Mouse (Mus musculus): ENCODE data around the gene Diexf.

Gene Diexf

DNA sequence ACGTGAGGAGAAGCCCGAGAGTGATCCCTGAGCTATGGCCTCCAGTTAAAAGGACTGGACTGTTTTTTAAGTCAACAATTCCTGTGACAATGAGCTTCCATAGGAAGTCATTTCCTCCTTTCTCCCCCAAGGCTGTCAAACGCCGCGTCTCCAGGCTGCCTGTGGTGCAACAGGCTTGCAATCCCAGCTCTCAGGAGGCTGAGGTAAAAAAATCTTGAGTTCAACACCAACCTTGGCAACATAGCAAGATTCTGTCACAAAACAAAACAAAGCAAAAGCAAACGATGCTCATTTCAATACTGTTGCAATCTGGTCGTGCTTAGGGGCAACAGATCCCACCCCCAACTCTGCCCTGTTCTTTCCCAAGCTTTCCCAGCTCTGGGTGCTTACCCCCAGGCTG, 8.0 kb upstream of the Diexf start:
- DNase-seq = no peak

DNA sequence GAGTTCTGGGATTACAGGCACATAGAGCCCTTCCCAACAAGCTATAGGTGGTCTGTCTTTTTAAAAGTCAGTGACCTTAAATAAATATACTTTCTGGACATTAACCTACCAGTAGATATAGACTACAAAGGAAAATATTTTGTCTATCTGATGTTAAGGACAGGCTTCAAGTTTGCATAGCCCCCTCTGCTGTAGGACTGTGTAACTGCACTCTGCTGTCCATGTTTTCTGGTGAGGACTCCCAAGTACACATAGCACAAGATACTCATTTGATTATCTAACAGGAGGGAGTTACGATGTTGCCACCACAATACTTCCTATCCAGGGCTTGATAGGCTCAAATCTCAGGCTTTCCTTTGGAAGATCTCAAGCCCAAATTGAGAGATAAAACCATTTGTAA, 3.7 kb upstream of the Diexf start:
- no peak for DNase-seq

DNA sequence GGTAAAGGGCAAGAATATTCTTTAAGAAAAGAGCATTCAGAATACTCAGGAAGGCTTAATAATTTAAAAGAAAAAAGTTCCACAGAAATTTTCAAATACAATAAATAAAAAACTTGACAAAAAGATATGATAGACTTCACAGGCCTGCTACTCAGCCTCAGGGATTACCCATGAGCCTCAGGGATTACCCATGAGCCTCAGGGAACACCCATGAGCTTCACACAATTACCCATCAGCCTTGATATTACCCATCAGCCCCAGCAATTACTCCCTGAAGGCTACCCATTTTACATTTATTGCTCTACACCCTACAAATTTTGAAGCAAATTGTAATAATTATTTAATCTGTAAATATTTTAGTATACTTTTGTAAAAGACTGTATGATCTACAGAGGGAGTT, 2.3 kb upstream of the Diexf start:
- no peak for DNase-seq

DNA sequence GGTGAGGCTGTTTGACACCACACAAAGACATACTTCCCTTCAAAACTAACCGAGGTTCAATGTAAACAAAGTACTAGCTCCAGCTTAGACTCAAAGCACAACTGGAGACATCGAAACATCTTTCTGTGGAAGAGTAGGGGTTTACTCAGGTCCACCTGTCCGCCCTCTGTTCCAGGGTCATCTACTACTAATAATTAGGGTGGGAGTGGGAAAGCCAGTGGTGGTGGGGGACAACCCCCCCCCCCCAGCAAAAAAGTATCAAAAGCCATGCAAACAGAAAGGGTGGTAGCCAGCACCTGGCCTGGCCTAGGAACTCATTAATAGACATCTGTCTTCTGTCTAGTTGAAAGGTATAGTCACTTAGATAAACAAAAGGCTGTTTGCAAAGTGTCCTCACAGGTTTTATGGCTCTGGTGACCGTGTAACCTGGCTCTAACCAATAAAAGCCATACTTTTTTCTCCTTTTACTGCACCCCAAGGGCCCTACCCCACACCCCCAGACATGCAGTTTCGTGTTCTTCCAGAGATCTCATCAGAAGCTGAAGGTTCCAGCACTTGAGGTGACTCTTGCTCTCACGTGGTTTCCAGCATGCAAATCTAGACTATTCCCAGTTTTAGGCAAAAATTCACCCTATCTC, 1.4 kb upstream of the Diexf start:
- DNase-seq = no peak

DNA sequence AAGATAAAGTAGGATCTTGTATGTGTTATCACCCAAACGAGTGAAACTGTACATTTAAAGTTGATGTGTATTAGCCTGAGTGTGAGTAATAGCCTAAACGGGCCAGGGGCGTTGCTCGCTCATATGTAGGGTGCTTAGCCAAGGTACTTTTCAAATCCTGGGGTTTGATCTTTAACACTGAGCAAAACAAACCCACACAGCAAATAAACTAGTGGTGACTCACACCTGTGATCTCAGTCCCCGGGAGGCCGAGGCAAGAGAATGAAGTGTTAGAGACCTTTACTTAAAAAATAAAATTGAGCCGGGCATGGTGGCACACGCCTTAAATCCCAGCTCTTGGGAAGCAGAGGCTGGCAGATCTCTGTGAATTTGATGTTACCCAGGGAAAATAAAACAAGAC, 767 bp upstream of the Diexf start:
- DNase-seq = no peak

DNA sequence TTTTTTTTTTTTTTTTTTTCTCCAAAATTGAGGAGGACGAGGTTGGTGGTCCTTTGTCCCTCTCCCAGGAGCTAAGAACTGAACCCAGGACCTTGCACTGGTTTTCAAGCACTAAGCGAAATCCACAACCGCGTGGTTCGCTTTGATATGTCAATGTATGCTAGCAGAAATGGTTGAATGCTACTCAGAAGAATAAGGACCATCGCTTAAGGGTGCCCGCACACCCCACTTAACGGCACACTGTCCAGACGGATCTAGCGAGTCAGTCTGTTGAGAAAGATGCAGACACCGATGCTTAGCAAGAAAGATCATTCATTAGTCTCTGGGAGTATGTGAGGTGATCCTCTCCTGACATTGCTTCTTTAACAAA, 369 bp upstream of the Diexf start:
- no peak for DNase-seq

DNA sequence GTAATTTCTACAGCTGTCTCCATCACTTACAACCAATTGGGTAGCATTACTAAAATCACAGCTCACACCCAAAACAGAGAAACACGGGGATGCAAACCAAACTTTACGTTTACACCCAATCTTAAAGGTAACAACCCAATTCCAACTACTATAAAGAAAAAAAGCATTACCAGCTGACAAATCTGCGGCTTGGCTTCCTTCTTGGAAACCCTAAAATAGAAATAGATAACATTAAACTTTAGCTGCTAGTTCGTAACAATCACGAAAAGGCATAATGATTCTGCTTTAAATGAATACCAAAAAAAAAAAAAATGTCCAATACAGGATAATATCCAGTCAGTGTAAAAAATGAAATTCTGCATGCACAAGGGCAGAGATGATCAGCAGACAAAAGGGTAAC, 751 bp downstream of the Diexf start:
- no peak for DNase-seq

DNA sequence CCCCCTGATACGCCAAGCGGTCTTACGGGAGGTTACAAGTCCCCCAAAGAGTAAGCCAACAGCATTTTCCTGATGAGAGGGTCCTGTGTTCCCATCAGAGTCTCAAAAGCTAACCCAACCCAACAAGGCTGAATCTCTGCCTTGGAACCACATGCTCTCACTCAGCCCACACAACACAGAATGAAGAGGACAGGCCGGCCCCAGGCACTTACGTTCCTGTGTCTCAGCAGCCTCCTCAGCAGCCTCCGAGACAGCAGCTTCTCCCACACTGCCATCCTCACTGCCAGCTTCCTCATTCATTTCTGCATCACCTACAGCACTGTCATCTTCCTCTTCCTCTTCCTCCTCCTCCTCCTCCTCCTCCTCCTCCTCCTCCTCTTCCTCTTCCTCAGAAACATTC, 2.0 kb downstream of the Diexf start:
- DNase-seq = no peak

DNA sequence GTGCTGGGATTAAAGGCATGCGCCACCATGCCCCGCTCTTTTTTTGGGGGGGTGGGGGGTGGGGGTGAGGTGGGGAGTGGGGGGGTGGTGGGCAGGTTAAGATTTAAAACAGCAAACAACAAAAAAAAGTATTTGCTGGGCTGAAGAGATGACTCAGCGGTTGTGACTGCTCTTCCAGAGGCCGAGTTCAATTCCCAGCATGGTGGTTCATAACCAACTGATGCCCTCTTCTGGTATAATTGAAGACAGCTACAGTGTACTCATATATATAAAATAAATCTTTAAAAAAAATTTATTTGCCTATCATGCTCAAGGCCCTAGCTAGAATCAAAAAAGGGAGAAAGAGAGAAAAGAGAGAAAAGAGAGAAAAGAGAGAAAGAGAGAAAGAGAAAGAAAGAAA, 4.2 kb downstream of the Diexf start:
- DNase-seq = no peak

DNA sequence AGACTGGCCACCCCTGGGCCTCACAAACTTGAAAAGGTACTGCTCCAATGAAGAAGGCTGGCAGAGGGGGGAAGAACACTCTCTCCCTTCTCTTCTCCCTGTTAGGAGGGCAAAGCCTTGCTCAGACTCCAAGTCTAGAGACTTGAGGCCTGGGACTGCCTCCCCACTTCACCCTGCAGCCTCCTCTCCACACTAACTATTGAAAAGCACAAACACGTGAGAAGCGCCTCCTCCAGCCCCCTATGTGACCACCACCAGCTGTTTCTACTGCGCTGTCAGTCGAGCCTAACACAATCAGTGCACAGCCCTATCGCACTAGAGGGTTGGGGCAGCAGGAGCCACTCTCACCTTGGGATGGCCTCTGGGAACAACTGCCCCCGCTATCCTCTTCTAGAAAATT, 6.8 kb downstream of the Diexf start:
- no peak for DNase-seq

DNA sequence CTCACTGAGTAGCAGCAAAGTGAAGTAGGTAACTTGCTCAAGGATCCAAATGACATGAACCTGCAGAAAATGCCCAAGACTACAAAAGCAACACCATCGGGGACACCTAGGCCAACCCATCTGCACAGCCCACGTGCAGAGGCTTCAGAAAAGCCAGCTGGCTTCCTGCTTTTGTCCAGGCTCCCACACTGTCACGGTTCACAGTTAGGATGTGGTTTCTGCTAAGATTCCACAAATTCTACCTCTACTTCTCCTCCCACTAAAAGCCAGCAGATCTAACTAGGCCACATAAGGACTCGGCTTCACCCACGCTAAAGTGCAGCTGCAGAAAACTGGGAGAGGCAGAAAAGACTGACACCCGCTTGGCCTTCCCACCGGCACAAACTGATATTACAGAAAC, 7.3 kb downstream of the Diexf start:
- no peak for DNase-seq

DNA sequence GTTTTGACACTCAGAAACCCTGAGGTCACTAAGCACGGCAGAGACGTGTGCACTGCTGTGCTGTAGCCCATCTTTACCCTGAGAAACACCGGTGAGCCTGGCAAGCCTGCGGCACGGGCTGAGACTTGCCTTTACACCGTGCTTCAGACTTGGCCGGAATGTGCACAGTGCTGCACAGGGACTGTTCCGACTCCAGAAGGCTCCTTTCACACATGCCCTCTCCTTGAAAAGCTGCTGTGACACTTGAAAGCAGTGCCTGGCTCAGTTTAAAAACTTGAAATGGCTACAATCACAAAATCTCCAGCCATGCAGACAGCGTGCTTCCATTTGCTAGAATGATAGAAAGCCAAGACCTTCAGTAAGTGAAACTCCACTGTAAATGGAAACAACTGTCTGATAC, 18.0 kb downstream of the Diexf start:
- no peak for DNase-seq

DNA sequence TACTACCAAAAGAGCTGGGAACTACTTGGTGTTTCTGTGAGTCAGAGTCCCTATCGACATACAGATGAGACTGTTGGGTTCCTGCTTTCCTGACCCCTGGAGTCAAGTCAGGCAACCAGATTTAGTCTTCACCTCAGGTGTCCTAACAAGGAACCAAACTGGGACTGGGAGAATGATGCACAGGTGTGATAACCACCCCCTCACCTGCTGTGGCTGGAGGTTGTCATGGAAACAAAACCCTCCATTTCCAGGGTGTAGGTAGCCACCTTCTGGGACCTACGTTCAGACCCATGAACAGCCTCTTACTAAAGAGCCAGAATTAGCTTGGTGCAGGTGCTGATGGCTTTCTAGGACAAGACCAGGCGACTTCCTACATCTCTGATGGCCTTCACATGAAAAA, 27.1 kb downstream of the Diexf start:
- no peak for DNase-seq

DNA sequence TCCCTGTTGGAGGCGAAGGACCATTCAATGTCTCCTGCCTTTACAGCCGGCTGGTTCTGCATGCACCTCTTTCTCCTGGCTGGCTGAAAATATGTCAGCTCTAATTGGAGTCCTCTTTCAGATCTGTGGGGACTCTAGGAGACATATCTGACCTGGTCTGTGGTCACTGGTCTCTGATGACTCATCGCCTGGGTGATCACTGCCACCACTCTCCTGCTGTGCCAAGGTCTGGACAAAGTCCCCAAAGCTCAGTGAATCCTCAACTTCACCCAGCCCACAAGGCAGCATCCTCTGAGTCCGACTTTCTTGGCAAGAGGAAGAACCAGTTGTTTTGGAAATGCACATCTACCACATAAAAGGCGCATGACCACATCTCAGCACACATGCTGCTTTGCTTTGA, 27.5 kb downstream of the Diexf start:
- no peak for DNase-seq

DNA sequence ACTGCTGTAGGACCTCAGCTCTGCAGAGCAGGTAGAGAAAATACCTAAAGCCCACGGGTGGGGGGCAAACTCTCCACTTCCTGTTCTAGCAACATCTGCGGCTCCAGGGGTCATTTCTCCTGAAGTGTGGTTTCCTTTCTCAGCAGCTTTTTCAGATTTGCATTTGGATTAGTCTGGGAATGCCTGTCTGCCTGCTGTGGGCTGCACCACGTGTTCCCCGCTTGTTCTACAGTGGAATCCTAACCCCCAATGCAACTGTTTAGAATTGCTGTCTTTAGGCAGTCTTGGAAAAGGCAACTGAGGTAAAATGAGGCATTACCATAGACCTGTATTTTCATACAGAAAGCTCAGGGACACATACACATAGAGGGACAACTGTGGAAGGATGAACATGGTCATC, 28.0 kb downstream of the Diexf start:
- no peak for DNase-seq

DNA sequence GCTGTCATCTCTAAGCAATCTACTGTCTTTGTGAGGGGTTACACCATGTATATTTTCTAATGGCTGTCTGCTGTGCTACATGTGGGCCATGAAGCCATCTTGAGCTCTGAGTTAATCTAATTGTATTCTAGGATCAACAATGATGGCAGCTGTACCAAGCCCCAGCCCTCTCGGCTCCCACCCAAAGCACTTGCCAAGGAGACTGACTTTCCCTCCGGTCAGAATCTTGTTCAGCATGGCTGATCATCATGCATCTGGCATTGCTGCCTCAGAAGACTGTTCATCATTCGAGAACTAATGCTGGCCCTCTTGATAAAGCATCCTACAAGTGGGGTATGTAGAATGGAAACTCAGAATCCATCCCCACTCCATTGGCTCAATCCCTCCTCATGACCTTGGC, 31.1 kb downstream of the Diexf start:
- DNase-seq = no peak

DNA sequence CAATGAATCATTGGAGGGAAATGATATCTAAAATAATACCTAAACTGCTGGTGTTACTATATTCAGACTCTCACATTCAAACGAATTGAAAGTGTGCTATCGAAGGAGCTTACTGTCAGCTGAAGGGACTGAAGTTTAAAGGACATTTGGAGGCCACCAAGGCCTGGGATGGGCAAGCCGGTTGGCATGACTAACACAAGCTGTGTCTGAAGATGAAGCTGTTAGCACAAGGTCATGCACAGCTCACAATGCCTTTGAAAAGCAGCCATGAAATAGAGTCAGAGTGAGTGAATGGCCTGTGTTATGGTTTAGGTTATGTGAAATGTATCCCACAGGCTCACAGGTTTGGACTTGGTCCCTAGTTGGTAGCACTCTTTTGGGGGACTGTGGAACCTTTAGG, 36.5 kb downstream of the Diexf start:
- no peak for DNase-seq

DNA sequence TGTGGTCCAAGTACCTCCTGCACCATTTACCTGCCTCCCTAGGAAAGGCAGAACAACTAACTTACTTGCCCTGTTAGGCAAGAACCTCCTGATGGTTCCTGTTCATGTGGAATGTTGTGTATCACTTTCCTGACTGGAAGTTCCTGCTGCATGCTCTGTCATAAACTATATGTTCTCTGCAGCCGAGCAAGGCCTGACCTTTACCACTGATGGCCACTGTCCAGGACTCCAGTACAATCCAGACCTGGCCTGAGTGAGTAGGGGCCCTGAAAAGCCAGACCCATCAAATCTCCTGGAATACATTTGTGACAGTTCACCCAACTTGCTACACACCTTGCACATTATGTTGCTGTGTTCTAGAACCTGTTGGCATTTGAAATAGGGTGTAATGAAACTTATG, 37.3 kb downstream of the Diexf start:
- DNase-seq = no peak

DNA sequence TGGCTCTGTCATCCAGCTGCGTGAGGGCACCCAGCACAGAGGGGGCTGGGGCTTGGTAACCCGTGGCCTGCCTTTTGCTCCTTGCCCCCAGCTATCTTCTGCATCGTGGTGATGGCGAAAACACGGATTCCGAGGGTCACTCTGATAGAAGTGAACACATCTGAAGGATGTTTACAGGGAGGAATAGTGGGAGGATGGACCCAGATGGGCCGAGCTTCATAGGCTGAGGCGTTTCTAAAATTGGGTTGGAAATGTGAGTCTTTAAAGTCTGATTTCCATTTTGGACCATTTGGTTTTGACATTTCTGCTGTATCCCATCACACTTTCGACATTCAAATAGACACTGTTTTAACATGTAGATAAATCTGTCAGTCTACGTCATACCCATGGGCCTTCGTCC, 39.2 kb downstream of the Diexf start:
- DNase-seq = no peak

DNA sequence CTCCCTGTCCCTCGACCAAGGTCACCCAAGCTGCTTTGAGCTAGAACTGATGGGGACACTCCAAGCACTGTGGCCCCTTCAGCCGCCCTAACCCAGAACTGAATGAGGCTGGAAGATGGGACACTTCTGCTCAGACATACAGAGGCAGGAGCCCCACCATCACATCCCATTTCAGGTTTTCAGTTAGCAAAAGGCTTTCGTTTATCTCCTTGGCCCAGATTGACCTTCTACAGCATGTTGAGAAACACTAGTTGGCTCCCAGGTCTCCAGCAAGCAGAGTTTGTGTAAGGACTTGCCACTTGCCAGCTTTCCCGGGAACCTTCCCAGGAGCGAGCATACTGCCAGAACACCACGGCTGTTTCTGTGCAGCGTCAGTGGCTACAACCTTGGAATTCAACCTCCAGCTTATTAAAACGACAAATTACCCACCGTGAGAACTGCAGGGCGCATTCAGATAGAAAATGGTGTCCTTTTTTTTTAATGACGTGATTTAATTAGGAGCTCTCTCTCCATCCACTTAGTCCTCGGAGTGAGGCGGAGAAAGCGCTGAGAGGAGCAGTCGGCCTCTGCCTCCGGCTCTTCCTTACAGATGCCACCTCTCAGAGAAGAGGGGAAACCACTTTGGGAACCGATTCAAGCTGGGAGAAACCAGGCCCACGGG, 39.7 kb downstream of the Diexf start:
- no peak for DNase-seq

DNA sequence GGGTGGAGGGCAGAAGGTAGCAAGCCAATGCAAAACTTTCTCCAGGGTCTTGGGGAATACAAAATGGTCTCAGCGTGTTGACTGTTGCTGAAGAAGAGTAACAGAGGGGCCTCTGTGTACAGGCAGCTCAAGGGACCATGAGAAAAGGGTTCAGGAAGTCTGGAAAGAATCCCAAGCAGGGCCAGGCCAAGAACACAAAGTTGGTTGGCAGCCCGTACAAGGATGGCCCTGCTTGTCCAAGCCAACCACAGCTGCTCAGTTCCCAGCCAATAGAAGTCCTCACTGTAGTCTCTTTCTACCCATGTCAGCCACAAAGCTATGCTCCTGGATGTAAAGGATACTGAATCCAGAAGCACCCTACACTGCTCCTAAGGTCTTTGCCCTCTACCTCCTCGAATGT, 40.4 kb downstream of the Diexf start:
- no peak for DNase-seq

DNA sequence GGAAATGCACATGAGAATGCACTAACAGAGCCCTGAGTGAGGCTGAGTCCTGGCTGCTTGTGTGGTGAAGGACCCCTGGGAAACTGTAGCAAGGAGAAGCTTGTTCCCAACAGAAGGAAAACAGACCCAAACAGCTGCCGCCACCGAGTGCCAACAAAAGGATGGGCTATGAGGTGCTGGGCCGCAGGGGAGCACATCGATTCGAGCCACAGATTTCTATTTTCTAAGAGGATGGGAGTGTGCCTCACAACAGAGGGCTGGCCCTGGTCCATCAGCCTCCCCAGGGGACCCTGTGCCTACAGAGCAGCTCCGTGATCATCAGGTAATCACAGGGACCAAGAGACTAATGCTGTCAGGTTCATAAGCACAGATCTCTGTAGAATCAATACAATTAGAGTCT, 40.9 kb downstream of the Diexf start:
- DNase-seq = no peak

DNA sequence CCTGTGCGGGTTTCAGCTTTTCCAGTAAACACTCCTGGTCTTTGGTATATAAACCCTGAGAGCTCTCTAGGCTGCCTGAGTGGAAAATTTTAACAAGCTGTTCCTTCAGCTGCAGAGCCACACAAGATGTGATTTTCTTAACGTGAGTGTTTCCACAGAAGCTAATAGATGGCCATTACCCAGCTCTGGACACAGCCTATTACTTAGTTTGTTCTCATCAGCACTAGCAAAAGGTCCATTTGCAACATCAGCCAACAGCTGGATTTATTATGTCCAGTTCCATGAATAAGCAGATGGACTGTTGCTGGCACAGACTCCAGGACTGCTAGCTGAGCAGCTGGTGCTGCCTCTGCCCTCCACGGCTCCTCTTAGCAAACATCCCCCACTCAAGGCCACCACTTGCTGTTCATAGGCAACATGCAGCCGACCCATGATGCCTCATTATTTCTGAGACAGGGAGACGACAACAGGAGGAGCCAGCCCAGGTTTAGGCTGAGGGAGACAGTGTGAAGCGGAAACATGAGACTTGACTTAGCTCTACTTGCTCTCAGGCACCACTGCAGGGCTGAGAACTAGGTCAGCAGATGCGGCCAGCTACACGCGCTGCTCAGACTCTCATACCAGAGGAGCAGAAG, 43.1 kb downstream of the Diexf start:
- no peak for DNase-seq

DNA sequence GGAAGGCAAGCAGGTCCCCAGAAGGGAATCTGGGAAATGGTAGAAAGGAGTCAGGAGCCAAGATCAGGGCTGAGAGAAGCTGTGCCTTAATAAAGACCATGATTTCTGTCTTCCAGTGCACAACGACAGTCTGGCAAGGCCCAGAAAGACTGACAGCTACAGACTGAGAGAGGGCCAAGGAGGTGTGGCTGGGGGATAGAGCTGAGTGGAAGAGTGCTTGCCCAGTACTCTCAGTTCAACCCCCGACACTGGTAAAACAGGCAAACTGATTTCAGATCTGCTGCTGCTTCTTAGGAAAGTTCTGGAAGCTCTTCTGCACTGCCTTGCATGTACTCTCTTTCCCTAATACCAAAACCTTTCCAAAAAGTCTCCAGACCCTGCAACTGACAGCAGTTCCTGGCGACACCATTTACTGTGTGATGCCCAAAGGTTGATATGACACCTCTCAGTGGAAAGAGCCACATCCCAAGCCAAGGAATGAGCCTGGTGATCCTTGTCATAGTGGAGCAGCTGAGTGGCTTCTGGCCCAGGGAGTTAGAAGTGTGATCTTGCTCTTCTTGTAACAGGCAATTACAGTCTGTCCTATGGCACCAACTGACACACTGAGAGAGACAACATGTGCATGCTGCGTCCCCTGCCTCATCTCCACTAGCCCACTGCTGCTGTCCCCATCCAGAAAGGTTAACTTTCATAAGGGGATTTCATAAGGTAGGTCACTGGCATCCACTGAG, 43.8 kb downstream of the Diexf start:
- no peak for DNase-seq

Data from spleen, adult 18-20 months (tissue).